Mouse (Mus musculus): ENCODE results near the gene Cdc42se1. TPM values are rescaled to one million over a fixed set of nuclear protein-coding genes. Genes with fewer than 3 reads are reported as not detected.

Gene Cdc42se1
- total RNA-seq, 2 experiments from 2014 or later = 62.8 to 75.0 TPM

DNA sequence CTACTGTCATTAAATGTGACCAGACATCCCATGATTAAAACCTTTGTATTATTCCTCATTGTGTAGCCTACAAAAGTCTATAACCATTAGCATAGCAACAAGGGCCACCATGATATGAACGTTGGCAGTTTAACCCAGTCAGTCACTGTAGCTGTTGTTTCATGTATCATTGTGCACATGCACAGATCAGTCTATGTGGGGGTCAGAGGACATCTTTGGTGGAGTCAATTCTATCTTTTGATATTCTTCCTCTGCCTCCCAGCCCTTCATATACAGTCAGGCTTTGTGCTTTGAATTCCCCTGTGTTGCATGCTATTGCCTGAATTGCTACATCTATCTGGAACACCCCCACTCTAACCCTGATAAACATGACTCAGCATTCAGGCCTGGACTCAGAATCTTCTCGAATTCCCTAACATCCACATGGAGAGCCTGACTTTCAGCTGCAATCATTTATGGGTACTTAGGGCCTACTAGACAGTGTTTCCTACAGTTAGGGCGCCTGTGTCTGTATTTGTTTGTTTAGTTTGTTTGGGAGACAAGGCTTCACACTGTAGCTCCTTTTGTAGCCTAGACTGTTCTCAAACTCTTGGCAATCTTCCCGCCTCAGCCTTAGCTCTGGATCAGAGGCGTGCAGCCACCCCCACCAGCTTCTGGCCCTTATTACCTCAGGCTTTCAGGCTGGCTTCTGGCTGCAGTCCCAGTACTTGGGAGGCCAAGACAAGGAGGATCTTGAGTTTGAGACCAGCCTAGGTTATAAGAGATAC, 18.1 kb downstream of the Cdc42se1 start:
- DNase-seq (ENCODE audit: low spot score in 2 of 2) = peak in 1 of 2 experiments; percentile 33

DNA sequence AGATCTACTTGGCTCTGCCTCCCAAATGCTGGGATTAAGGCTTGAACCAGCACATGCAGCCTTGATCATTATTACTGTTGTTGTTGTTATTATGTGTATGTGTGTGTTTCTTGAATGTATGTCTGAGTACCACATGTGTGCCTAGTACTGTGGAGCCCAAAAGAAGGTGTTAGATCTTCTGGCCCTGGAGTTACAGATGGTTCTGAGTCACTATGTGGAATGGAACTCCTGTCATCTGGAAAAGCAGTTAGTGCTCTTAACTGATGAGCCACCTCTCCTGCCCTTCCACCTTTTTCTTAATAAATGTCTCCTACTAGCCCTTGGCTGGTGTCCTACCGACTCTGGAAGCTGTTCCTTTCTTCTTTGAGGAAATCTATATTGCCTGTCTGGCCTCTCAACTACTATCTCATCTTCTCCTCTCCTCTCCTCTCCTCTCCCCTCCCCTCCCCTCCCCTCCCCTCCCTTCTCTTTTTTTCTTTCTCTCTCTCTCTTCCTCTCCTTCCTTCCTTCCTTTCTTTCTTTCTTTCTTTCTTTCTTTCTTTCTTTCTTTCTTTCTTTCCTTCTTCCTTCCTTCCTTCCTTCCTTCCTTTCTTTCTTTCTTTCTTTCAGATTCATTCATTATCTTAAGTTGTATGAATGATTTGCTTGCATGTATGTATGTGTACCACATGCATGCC, 19.3 kb downstream of the Cdc42se1 start:
- DNase-seq (ENCODE audit: low spot score in 2 of 2) = no peak

DNA sequence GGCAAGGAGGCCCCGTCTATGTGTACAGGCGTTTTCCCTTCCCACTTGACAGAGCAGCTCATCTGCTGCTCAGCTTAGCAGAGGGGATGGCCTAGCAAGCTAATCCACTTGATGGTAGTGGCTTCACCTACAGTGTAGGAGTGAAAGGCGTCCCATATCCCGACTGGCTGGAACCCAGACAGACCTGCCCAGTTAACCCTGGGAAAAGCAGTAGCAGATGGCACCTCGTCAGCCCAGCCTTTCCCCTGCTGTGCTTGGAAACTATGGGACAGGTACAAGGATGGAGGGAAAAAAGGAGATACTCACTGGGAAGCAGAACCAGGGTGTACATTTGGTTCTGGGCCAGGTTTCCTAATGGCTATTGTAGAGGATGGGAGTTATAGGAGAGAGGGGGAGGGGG, 21.8 kb downstream of the Cdc42se1 start:
- no peak for DNase-seq (ENCODE audit: low spot score in 2 of 2)

- no peak for DNase-seq (ENCODE audit: low spot score in 2 of 2)
Measured at GRCm38 (mm10) chr3:95250783-95251424, 22.4 kb downstream of the Cdc42se1 start, which contains the start of gene Bnipl. Gene Bnipl, minus strand, starts transcription at chr3:95251193.

GRCm38 (mm10) chr3:95256931-95257330, 28.4 kb downstream of the Cdc42se1 start:
- DNase-seq (ENCODE audit: low spot score in 2 of 2) = no peak

DNA sequence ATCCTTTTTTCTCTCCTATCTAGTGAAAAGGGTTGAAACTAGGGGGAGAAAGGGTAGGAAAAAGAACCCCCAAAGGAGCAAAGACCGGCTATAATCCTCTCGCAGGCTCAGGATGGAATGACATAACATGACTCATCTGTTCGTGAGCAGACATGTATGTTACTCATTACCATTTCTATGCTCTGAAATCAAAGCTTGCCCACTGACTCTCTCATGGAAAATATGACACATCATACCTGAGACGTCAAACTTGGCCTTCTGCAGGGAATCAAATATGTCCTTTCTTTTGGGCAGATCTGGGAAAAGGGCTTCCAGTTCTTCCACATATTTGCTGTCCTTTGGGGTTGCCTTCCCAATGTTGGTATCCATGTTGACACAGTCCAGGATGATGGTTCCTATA, 33.4 kb downstream of the Cdc42se1 start:
- DNase-seq (ENCODE audit: low spot score in 2 of 2) = no peak

GRCm38 (mm10) chr3:95263089-95263739, 34.7 kb downstream of the Cdc42se1 start:
- peak; percentile 61 to 75 for DNase-seq (ENCODE audit: low spot score in 2 of 2)

DNA sequence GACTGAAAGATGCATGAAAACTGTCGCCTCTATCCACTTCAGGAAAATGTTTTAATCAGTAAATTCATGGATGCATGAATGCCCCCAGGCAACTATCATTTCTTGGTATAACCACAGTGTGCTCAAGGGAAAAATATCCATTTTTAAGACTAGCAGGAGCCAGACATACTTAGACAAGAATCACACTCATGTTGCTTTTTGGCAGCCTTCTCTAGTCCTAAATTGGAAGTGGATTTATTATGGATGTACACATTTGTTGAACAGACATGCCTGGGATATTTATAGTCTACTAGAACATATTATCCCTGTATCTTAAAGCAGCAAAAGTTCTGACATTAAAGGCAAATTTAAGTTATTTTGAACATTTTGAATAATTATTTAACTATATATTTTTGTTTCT, 36.2 kb downstream of the Cdc42se1 start:
- DNase-seq (ENCODE audit: low spot score in 2 of 2) = no peak

DNA sequence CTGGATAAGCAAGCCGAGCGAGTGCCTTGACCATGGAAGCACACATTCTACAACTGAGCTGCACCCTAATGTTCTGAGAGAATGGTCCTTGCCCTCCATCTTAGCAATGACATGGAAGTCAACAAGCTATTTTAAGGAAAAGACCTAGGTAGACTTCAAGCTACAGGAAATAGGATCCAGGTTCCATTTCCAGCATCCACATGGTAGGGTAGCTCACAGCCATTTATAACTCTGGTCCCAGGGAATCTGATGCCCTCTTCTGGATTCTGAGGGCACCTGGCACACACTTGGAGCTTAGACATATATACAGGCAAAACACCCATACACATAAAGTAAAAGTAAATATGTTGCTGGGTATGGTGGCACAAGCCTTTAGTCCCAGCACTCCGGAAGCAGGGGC, 37.5 kb downstream of the Cdc42se1 start:
- no peak for DNase-seq (ENCODE audit: low spot score in 2 of 2)

DNA sequence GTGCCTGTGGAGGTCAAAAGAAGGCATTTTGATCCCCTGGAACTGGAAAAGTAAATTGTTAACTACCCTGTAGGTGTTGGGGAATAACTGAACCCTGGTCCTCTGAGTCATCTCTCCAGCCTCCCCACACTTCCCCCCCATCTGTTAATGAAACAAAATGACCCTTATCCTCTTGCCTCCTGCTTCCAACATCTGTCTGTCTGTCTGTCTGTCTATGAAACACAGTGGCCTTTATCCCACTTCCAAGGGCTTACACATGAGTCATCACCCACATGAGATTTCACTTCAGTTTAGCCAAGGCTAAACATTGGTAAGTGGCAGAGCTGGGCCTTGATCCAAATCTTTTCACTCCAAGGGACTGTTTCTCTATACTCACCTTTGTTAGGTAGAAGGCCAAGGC, 39.3 kb downstream of the Cdc42se1 start:
- peak in 1 of 2 experiments; percentile 32 for DNase-seq (ENCODE audit: low spot score in 2 of 2)

- DNase-seq (ENCODE audit: low spot score in 2 of 2) = no peak
Measured at GRCm38 (mm10) chr3:95269789-95270188, 41.3 kb downstream of the Cdc42se1 start.

- no peak for DNase-seq (ENCODE audit: low spot score in 2 of 2)
Measured at GRCm38 (mm10) chr3:95270766-95271364, 42.3 kb downstream of the Cdc42se1 start.

DNA sequence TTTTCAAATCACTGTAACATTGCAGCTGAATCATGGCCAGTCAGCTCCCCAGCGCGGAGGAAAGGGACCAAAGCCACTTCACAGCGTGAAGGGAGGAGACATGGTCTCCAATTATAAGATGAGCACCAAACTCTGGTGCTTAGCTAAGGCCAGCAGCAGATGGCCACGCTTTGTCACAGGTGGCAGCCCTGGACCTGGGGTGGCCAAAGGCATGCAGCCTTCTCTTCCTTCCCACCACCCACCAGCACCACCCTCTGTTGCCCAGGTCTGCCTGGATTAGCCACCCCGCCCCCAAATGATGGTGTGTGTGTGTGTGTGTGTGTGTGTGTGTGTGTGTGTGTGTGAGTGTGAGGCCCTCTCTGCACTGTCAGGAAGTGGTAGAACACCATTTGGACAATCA, 44.9 kb downstream of the Cdc42se1 start:
- DNase-seq (ENCODE audit: low spot score in 2 of 2) = no peak

- no peak for DNase-seq (ENCODE audit: low spot score in 2 of 2)
Measured at GRCm38 (mm10) chr3:95274453-95274852, 45.9 kb downstream of the Cdc42se1 start.

DNA sequence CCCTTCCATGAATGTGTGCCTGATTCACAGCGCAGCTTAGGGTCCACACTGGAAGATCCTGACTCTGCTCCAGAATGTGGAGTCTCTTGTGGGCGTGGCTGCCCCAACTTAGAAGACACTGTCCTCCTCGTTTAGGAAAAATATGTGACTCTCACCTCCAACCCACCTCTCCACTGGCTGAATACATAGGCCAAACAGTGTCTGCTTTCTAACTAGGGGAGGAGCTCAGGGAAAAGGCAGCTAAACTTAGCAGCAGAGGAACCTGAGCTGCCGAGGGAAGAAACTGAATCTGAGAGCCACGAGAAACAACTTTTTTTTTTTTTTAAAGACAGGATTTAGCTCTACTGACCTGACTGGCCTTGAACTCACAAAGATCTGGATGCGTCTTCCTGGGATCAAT, 46.6 kb downstream of the Cdc42se1 start:
- no peak for DNase-seq (ENCODE audit: low spot score in 2 of 2)

- DNase-seq (ENCODE audit: low spot score in 2 of 2) = no peak
Measured at GRCm38 (mm10) chr3:95276428-95276934, 47.9 kb downstream of the Cdc42se1 start.

DNA sequence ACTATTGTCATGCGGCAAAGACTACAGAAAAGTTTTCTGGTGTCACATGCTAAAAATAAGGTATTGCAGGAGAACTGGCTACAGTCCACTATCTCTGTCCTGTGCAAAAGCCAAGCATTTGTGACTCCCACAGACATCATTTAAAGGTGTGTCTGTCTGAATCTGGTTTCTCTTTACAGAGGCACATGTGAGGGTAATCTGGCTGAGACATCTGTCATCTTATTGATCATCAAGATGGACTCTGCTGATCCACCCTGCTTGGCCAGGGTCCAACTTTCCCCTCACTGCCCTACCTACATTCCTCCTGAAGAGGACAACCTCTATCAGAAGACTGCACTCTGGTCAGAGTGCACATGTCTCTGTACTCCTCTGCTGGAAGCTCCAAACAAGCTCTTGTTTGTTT, 48.6 kb downstream of the Cdc42se1 start:
- DNase-seq (ENCODE audit: low spot score in 2 of 2) = no peak

DNA sequence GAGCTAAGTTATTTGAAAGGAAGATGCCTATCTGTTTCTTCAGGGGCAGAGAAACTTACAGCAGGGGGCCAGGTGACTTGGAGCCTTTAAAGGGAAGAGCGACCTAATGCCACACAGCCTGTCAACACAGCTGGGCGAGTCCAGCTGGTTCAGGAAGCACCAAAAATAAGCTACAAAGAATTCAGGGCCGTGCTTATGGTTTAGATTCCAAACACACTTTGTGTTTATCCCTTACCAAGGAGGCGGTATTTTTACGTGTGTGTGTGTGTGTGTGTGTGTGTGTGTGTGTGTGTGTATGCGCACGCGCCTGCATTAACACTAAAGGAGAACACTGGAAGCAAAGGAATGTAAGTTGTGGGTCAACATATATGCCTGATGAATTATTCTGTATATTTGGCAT, 52.2 kb downstream of the Cdc42se1 start:
- DNase-seq (ENCODE audit: low spot score in 2 of 2) = no peak

GRCm38 (mm10) chr3:95281216-95282126, 52.9 kb downstream of the Cdc42se1 start, which contains the start of the genes Mindy1 and Prune1:
Gene Mindy1, plus strand, starts transcription at chr3:95281345.
Gene Prune1, minus strand, starts transcription at chr3:95282076.
- peak; percentile 96 to 97 for DNase-seq (ENCODE audit: low spot score in 2 of 2)

All from adrenal gland, adult 18-20 months (tissue).